Comparison of ENCODE assay signal across 17 mouse cellular contexts in the genomic region with DNA sequence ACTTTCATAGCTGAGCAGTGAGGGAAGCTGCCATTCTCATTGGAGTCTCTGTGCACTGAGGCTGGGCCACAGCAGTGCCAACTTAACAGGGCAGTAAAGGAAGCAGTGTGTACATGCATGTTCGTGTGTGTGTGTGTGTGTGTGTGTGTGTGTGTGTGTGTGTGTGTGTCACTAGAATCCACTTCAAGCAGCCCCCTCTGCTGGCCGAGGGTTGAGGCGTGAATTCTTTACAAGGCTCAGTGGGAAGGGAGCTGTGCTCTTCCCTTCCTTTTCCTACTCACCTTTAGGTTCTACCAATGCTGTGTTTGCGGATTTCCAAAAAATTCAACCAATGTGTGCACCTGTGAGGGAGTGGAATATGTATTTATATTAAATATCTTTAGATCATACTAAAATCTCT. TPM values are rescaled to one million over a fixed set of nuclear protein-coding genes. Genes with fewer than 3 reads are reported as not detected.
DNase-seq lines count a peak whose midpoint lies in the region; ATAC-seq and TF ChIP-seq lines count a peak whose summit lies in the region.
"Had no signal": no experiment of that assay in that cellular context is flagged by ENCODE, and none has a peak within 500 bp of the region (broad histone marks: within the 10 kb centered on the region; RNA-seq: fewer than 3 reads in every experiment).

No protein-coding gene starts in this region.

- H3K9me3 ChIP-seq in heart, postnatal 0 days (replicated peaks; ENCODE audit: control insufficient read depth, low read length), result no peaks in the 10 kb centered on the region
- no peaks in the 10 kb centered on the region for H3K9me3 ChIP-seq in heart, embryonic 11.5 days (replicated peaks; ENCODE audit: control insufficient read depth, low read length)
- no peaks in the 10 kb centered on the region for H3K9me3 ChIP-seq in liver, postnatal 0 days (ENCODE audit: low read length)
- H3K9me3 ChIP-seq in liver, embryonic 11.5 days (ENCODE audit: control insufficient read depth, low read length), result no peaks in the 10 kb centered on the region
- H3K9me3 ChIP-seq: embryonic facial prominence, embryonic 10.5 days; liver, embryonic 15.5 days had no signal

- no peak for TF ChIP-seq EP300 in heart, postnatal 0 days (IDR thresholded peaks at IDR 0.05; ENCODE audit: low read depth)
- no peak for TF ChIP-seq EP300 in liver, postnatal 0 days (IDR thresholded peaks at IDR 0.05; ENCODE audit: low read depth)

- no peak for ATAC-seq in heart, postnatal 0 days (ENCODE audit: insufficient read depth, low read depth)
- ATAC-seq in heart, embryonic 11.5 days (replicated peaks; ENCODE audit: insufficient number of reproducible peaks, low FRiP score, low TSS enrichment), result no peak
- ATAC-seq in liver, postnatal 0 days, result no peak
- ATAC-seq in liver, embryonic 11.5 days (replicated peaks; ENCODE audit: low FRiP score), result no peak
- ATAC-seq: hindbrain, embryonic 16.5 days had no signal

- H3K36me3 ChIP-seq in heart, postnatal 0 days (replicated peaks; ENCODE audit: control insufficient read depth, insufficient read depth, low read length), result peaks cover 10% of the 10 kb centered on the region
- H3K36me3 ChIP-seq in heart, embryonic 11.5 days (ENCODE audit: control insufficient read depth, insufficient read depth, low read length), result peaks cover 18% of the 10 kb centered on the region; the same call in 1 of the 2 replicates
- peaks cover 10% of the 10 kb centered on the region for H3K36me3 ChIP-seq in liver, postnatal 0 days (replicated peaks; ENCODE audit: insufficient read depth, low read length)
- H3K36me3 ChIP-seq in liver, embryonic 11.5 days (ENCODE audit: control insufficient read depth, insufficient read depth, low read length), result peaks cover 11% of the 10 kb centered on the region; the same call in 1 of the 2 replicates

- H3K4me1 ChIP-seq in heart, postnatal 0 days (ENCODE audit: control insufficient read depth, insufficient read depth), result 0 out of 2 replicates have a peak, but pooled peaks cover 8% of the 10 kb centered on the region
- peaks cover 8% of the 10 kb centered on the region for H3K4me1 ChIP-seq in heart, embryonic 11.5 days (ENCODE audit: control insufficient read depth, insufficient read depth, low read length)
- H3K4me1 ChIP-seq in liver, postnatal 0 days (ENCODE audit: insufficient read depth), result 0 out of 2 replicates have a peak, but pooled peaks cover 3% of the 10 kb centered on the region
- H3K4me1 ChIP-seq in liver, embryonic 11.5 days (replicated peaks; ENCODE audit: control insufficient read depth, insufficient read depth, low read length), result peaks cover 6% of the 10 kb centered on the region; the same call in 1 of the 2 replicates

- no peak for TF ChIP-seq POLR2A in brain, embryonic 14.5 days (IDR thresholded peaks at IDR 0.05; ENCODE audit: borderline replicate concordance, extremely low read depth, insufficient read depth, insufficient read length, poor library complexity, severe bottlenecking)

- H3K4me2 ChIP-seq in heart, postnatal 0 days (ENCODE audit: low read depth, low read length), result no peak overlapping the region
- H3K4me2 ChIP-seq in heart, embryonic 11.5 days, result no peak overlapping the region
- no peak overlapping the region for H3K4me2 ChIP-seq in liver, postnatal 0 days (ENCODE audit: low read depth, low read length)
- no peak overlapping the region for H3K4me2 ChIP-seq in liver, embryonic 11.5 days
- H3K4me2 ChIP-seq: liver, embryonic 15.5 days had no signal

- intact Hi-C loops in left cerebral cortex, postnatal 36 days (cut with DNase I), result no loop called here

- 72% methylated on average over 4 of the region's 4 CpGs for WGBS in heart, postnatal 0 days
- WGBS in heart, embryonic 11.5 days (ENCODE audit: insufficient replicate concordance), result 82% methylated on average over 4 of the region's 4 CpGs
- WGBS in liver, postnatal 0 days (ENCODE audit: insufficient replicate concordance), result 79% methylated on average over 4 of the region's 4 CpGs
- 87% methylated on average over 4 of the region's 4 CpGs for WGBS in liver, embryonic 11.5 days

- H3K27me3 ChIP-seq in heart, postnatal 0 days (ENCODE audit: control insufficient read depth, insufficient read depth, low read length), result no peaks in the 10 kb centered on the region
- H3K27me3 ChIP-seq in heart, embryonic 11.5 days (ENCODE audit: control insufficient read depth, insufficient read depth, low read length), result no peaks in the 10 kb centered on the region
- no peaks in the 10 kb centered on the region for H3K27me3 ChIP-seq in liver, postnatal 0 days (ENCODE audit: insufficient read depth, low read length)
- no peaks in the 10 kb centered on the region for H3K27me3 ChIP-seq in liver, embryonic 11.5 days (replicated peaks; ENCODE audit: control insufficient read depth, insufficient read depth, low read length)
- H3K27me3 ChIP-seq: liver, embryonic 15.5 days had no signal

- no peak overlapping the region for H3K27ac ChIP-seq in heart, postnatal 0 days (ENCODE audit: low read depth)
- no peak overlapping the region for H3K27ac ChIP-seq in heart, embryonic 11.5 days (ENCODE audit: low read depth, low read length)
- H3K27ac ChIP-seq in liver, postnatal 0 days (ENCODE audit: low read depth), result no peak overlapping the region
- H3K27ac ChIP-seq in liver, embryonic 11.5 days (ENCODE audit: low read depth, low read length), result no peak overlapping the region
- H3K27ac ChIP-seq: embryonic facial prominence, embryonic 10.5 days; liver, embryonic 15.5 days had no signal

- H3K9ac ChIP-seq in heart, postnatal 0 days (replicated peaks; ENCODE audit: low read depth, low read length), result no peak overlapping the region
- no peak overlapping the region for H3K9ac ChIP-seq in heart, embryonic 11.5 days (ENCODE audit: low read depth, low read length)
- H3K9ac ChIP-seq in liver, postnatal 0 days (replicated peaks), result no peak overlapping the region
- no peak overlapping the region for H3K9ac ChIP-seq in liver, embryonic 11.5 days (ENCODE audit: low read depth, low read length)
- H3K9ac ChIP-seq: liver, embryonic 15.5 days had no signal

- TF ChIP-seq CTCF in heart, postnatal 0 days (IDR thresholded peaks at IDR 0.05; ENCODE audit: low read depth), result 0 out of 2 replicates have a peak, but pooled peaks have one; percentile 2
- peak; percentile 27; the same call in 1 of the 2 replicates for TF ChIP-seq CTCF in liver, postnatal 0 days (IDR thresholded peaks at IDR 0.05; ENCODE audit: low read depth)
- TF ChIP-seq CTCF in brain, embryonic 14.5 days (IDR thresholded peaks at IDR 0.05; ENCODE audit: borderline replicate concordance, extremely low read depth, insufficient read depth, insufficient read length), result peak; percentile 12; the same call in 1 of the 2 replicates

- no peak for DNase-seq in heart, postnatal 0 days (ENCODE audit: low spot score)
- DNase-seq in liver, postnatal 0 days, result no peak
- no peak for DNase-seq in liver, embryonic 11.5 days (ENCODE audit: low spot score)
- peak; percentile 12 to 13 for DNase-seq in B cell, adult 2 months
- DNase-seq in brain, embryonic 14.5 days (ENCODE audit: low read depth), result no peak
- DNase-seq in left cerebral cortex, postnatal 36 days (ENCODE audit: low spot score in 2 of 2), result no peak
- no peak for DNase-seq in urinary bladder, adult 2 months (ENCODE audit: low spot score)
- DNase-seq: adrenal gland, postnatal 25 days; cerebellum, postnatal 10 days; gastrocnemius, postnatal 25 days; kidney, postnatal 10 days; right cerebral cortex, adult 18-20 months; spleen, adult 18-20 months had no signal

- H3K4me3 ChIP-seq in heart, postnatal 0 days (ENCODE audit: low read depth, low read length), result no peak overlapping the region
- no peak overlapping the region for H3K4me3 ChIP-seq in heart, embryonic 11.5 days (ENCODE audit: low read depth, low read length)
- H3K4me3 ChIP-seq in liver, postnatal 0 days (ENCODE audit: low read depth, low read length), result no peak overlapping the region
- no peak overlapping the region for H3K4me3 ChIP-seq in liver, embryonic 11.5 days (ENCODE audit: low read depth, low read length)
- H3K4me3 ChIP-seq: embryonic facial prominence, embryonic 10.5 days; liver, embryonic 15.5 days had no signal

RNA-seq across cellular contexts. Expression of a gene that starts 41.0 kb away (rescaled TPM):
- total RNA-seq in heart, postnatal 0 days (2014; rRNA removed; ENCODE audit: low replicate concordance), result 10.7 and 15.9 TPM in 2 replicates
- polyA plus RNA-seq in heart, postnatal 0 days (2015; fragmentation: Nextera tagmentation; extraction: Ambion mirVana), result 9.8 and 11.1 TPM in 2 replicates
- polyA plus RNA-seq in heart, embryonic 11.5 days (2014; fragmentation: Nextera tagmentation; extraction: Ambion mirVana), result 30.5 and 33.6 TPM in 2 replicates
- polyA plus RNA-seq in liver, postnatal 0 days (2015; fragmentation: Nextera tagmentation; extraction: Ambion mirVana), result 5.8 and 5.9 TPM in 2 replicates
- 26.2 and 28.3 TPM in 2 replicates for polyA plus RNA-seq in liver, embryonic 11.5 days (2014; fragmentation: Nextera tagmentation; extraction: Ambion mirVana)
- polyA plus RNA-seq in brain, embryonic 14.5 days (2012; rRNA removed), result 130 and 149 TPM in 2 replicates
- total RNA-seq in left cerebral cortex, postnatal 36 days (2021), result 100 to 1,000 TPM; 168 to 190 TPM
- 64.2 and 64.6 TPM in 2 replicates for polyA plus RNA-seq in urinary bladder, adult 2 months (2012; rRNA removed)

Comparison
In these comparisons a context has a peak if more than half of its experiments do, and no peak if none do; other contexts are left out.
1. DNase-seq: peak in B cell, adult 2 months (2 of 2); none in heart, postnatal 0 days (single experiment), liver, postnatal 0 days (single experiment), liver, embryonic 11.5 days (single experiment), brain, embryonic 14.5 days (single experiment), left cerebral cortex, postnatal 36 days (0 of 2) and urinary bladder, adult 2 months (single experiment).
2. Peak in every context shown above with its lines, with median percentiles within 50 percentile points of each other: CTCF ChIP-seq.